Mouse (Mus musculus) CD4-positive helper T cell, adult 2 months (primary cell): ENCODE data around the gene Ifnb1.

Experiments
- DNase-seq: peaks from one replicate; pipeline ENCODE4 v3.0.0-alpha.2; 2012; ENCODE audit warnings: low read depth, missing footprints, low spot score

Gene Ifnb1

DNA sequence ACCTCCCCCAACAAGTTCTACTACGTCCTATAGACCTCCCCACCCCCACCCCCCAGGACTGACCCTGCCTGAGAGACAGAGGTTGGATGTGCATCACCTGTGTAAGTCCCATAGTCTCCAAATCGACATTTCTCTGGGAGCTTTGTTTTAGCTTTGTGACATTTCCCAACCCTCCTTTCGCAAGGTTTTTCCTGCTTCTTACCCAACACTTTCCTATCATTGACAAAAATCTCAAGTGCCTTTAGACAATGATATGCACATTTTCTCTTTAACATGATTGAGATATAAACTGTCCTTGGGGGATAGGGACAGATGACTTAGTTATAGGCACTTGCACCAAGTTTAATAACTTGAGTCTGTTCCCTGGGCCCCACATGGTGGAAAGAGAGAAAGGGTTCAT is 21.3 kb downstream of the Ifnb1 start:
- no peak for DNase-seq

DNA sequence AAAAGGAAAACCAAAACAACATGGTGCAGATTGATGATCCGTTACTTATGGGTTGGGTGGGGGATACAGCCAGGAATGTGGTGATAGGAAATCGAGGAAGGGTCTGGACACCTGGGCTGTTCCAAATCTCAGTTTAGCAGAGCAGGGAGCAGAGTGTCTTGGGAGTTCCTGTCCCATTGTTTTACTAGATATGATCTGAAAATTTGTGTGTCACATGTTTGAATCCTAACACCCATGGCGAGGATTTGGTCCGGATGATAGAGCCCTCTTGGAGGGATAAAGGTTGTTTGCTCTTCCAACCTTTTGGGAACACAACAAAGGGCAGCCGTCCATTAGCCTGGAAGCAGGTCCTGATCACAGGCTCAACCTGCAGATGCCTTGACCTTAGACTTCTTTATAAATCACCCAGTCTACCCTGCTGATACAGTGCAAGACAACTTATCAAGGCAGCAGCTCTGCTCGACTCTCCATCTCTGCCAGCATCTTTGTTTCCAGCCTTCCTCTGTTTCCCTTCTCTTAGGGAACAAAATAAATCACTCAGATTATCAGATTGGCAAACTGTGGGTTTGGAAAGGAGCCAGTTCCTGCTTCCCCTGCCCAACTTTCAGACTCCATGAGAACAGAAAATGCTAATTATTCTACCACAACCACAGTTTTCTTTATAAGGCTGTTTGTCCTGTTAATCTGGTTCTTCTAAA is 26.1 kb downstream of the Ifnb1 start:
- DNase-seq, result no peak

DNA sequence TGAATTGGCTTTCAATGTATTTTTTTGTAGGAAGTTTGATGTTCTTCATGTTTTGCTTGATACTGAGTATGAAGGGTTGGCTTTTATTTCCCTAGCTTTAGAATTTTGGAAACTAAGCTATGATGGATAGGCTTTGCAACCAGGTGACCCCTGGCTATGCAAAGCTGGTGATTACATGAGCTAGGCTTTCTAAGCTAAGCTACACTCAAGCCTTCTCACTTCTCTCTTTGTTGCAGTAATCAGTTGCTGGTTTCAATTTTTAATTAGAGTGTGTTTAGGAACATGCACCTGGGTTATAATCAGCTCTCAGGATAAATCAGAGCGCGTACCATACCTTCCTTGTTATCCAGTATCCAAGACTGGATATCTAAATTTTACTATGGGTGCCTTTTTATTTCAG is 33.0 kb downstream of the Ifnb1 start:
- DNase-seq, result no peak

DNA sequence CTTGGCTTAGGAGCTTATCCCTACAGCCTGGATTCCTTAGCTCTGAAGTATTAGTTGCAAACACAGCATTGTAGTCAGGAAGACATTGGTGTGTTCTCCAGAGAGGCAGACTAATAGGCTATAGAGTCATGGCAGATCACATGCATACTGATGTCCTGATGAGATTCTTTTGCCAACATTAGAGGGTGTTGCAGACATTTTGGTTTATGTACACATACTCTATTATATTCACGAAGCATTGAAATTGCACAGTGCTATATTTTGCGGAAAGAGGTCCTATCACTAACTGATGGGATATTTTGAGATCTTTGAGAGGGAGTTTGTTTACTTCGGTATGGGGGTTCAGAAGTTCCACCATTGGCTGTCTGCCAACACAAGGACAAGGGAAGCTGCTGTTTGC is 34.5 kb downstream of the Ifnb1 start:
- no peak for DNase-seq

DNA sequence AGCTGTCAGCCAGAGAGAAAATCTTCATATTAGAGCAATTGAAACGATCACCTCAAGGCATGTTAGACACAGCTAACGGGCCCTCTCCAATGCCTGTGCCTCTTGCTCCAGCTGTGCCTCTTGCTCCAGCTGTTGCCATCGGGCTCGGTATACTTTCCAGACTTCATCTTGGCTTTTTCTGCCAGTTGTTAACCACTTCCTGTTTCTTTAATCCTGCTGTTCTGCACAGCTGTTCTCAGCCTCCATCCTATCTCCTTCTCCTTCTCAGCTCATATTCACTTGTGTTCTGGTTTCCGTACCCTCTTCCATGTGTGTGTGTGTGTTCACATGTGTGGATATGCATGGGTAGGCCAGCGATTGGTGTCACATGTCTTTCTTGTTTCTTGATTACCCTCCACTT is 42.4 kb downstream of the Ifnb1 start:
- DNase-seq, result no peak

DNA sequence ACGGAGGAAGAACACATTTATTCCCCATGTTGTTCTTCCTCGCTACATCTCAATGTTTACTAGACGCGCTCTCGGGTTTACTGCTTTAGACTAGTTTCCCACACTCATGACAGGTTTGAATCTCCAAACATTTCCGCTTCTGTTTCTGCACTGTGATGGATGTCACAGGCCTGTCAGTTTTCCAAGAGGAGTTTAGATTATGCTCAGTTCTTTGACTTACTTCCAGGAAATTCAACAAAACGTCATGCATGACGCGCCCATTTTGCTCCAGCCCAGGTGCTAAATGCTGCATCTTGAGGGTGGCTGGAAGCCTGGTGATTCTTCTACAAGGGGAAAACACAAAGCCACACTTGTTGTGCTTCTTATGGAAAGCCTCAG is 43.8 kb downstream of the Ifnb1 start:
- DNase-seq, result no peak

DNA sequence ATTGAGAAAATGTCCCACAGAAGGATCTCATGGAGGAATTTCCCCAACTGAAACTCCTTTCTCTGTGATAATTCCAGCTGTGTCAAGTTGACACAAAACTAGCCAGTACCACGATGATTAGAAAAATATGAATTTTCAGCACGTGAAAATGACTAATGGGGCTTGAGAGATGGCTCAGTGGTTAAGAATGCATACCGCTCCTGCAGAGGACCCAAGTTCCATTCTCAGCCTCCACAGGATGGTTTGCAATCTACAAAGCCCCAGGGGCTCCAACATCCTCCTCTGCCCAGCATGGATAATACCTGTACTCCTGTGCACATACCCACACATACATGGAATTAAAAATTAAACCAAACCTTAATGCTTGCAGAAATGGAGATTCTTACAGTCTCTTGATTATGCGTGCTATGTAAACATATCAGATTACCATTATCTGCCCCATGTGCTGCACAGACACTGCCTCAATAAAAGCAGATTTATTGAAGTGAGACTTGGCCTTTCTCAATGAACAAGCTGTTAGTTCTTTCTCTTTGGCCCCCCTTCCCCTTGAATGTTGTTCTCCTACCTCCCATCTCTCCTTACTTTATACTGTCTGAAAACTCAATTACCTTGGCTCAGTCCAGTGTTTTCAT is 44.3 kb downstream of the Ifnb1 start:
- DNase-seq, result no peak

DNA sequence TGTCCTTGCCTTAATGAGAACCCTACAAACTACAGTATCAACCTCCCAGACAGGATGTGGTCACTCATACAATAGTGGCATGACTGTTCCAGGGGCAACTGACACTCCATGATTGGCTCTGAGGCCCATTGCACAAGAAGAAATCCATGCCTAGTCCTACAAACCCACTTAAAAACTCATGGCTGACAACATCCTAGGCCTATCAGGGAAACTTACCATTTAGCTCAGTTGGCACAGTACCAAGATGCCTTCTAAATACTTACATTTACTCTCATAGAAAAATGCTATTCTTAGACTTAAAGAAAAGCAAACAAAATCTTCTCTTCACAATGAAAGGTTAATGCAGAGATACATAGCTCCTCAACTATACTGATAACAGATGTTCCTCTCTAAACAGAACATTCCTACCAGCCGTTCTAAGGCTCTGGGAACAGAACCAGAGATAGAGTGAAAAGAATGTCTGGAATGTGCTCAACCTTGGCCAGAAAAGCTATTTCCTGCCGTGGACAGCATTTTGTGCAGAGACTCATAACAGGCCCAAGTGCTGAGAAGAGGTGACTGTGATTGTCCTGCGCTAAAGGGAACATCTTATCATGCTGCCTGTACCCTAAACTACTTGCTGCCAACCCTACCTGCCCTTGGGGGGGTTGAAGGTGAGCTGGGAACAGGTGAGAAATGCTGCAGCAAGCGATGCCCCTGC is 45.9 kb downstream of the Ifnb1 start:
- no peak for DNase-seq

DNA sequence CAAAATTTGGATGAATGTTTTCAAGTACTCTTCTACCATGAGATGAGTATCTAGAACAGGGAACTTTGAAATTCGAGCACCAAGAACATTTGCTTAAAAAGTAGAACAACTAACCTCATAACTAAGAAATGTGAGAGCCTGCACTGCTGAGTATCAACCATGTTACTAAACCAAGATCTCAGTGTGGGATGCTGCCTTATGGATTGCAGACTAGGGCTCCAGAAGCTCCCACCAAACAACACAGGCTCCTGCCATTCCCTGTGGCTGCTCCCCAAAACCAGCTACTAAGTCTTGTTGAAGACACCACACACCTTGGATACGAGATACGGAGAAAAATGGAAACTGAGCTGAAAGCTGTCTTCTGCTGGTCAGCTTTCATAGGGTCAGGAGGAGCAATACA is 46.5 kb downstream of the Ifnb1 start:
- no peak for DNase-seq
